Mouse (Mus musculus): Measurements from ENCODE around the gene Dbh.

Dbh gene

GRCm38 (mm10) chr2:27226572-27226971, 61.5 kb downstream of the Dbh start:
- DNase-seq = no peak

- DNase-seq = no peak
These were observed 63.9 kb downstream of the Dbh start for GRCm38 (mm10) chr2:27228809-27229480.

- DNase-seq = peak; percentile 67
These were observed 64.6 kb downstream of the Dbh start for GRCm38 (mm10) chr2:27229481-27230105.

GRCm38 (mm10) chr2:27232376-27232775, 67.3 kb downstream of the Dbh start:
- peak; percentile 56 for DNase-seq

All from lung, postnatal 10 days (tissue).